Mouse (Mus musculus) MEL (cell line): ENCODE results near the gene Ypel4. TPM values are rescaled to one million over a fixed set of nuclear protein-coding genes. Genes with fewer than 3 reads are reported as not detected.

Source experiments
- DNase-seq: peaks from one replicate; pipeline ENCODE4 v3.0.0; 2011; ENCODE audit warnings: low read depth, low spot score
- H3K27ac ChIP-seq: 2 replicates; pipeline ENCODE4 v1.5.1; 2012; ENCODE audit warnings: low read depth, mild to moderate bottlenecking, control low read depth, low read length, moderate library complexity; ENCODE audit not compliant: control insufficient read depth
- H3K27me3 ChIP-seq, 2 experiments: fragments of 150-350 bp in 1 of 2; sonication (generic) in 1 of 2; 2 replicates each; pipeline ENCODE4 v1.6.1; 2012; ENCODE audit warnings: low read length in 2 of 2, mild to moderate bottlenecking in 2 of 2, improper control_type of control experiment in 1 of 2, moderate library complexity in 1 of 2; ENCODE audit not compliant: insufficient read depth in 2 of 2, control insufficient read depth in 1 of 2
- H3K36me3 ChIP-seq, 2 experiments: 2 replicates each; pipeline ENCODE4 v1.6.1; 2012 to 2014; ENCODE audit warnings: low read length in 2 of 2, improper control_type of control experiment in 1 of 2, inconsistent platforms in 1 of 2, mild to moderate bottlenecking in 1 of 2; ENCODE audit not compliant: insufficient read depth in 2 of 2, control insufficient read depth in 1 of 2
- H3K4me1 ChIP-seq, 2 experiments: fragments of 150-350 bp in 1 of 2; sonication (generic) in 1 of 2; 2 replicates each; pipeline ENCODE4 v1.6.1; 2012; ENCODE audit warnings: low read length in 2 of 2, improper control_type of control experiment in 1 of 2, mild to moderate bottlenecking in 1 of 2; ENCODE audit not compliant: insufficient read depth in 2 of 2, control insufficient read depth in 1 of 2
- H3K4me3 ChIP-seq, 2 experiments: fragments of 150-350 bp in 1 of 2; sonication (generic) in 1 of 2; 2 replicates each; pipeline ENCODE4 v1.5.1; 2012; ENCODE audit warnings: low read depth in 2 of 2, low read length in 2 of 2, mild to moderate bottlenecking in 2 of 2, moderate library complexity in 2 of 2, control low read depth in 1 of 2, improper control_type of control experiment in 1 of 2; ENCODE audit not compliant: control insufficient read depth in 1 of 2, insufficient read depth in 1 of 2
- H3K79me2 ChIP-seq: 2 replicates; pipeline ENCODE4 v1.6.1; 2012; ENCODE audit warnings: mild to moderate bottlenecking, low read length, moderate library complexity; ENCODE audit not compliant: control insufficient read depth, poor library complexity, insufficient read depth
- H3K9ac ChIP-seq: 2 replicates; pipeline ENCODE4 v1.6.1; 2012; ENCODE audit warnings: low read depth, mild to moderate bottlenecking, control low read depth, low read length, moderate library complexity; ENCODE audit not compliant: control insufficient read depth, poor library complexity, severe bottlenecking
- H3K9me3 ChIP-seq: fragments of 150-350 bp; sonication (generic); replicated peaks from 2 replicates; pipeline ENCODE4 v1.6.1; 2012; ENCODE audit warnings: mild to moderate bottlenecking, low read length, improper control_type of control experiment, moderate library complexity; ENCODE audit not compliant: insufficient read depth
- CHD1 ChIP-seq: IDR thresholded peaks from 2 replicates; pipeline ENCODE4 v1.6.1; 2012; ENCODE audit warnings: low read depth, mild to moderate bottlenecking, inconsistent platforms, low read length, improper control_type of control experiment
- E2F4 ChIP-seq: IDR thresholded peaks from 2 replicates; pipeline ENCODE4 v1.6.1; 2011; ENCODE audit warnings: low read depth, low read length, improper control_type of control experiment, borderline replicate concordance
- ELF1 ChIP-seq: IDR thresholded peaks from 2 replicates; pipeline ENCODE4 v1.6.1; 2014; ENCODE audit warnings: low read depth, mild to moderate bottlenecking, inconsistent platforms, low read length, improper control_type of control experiment, moderate library complexity
- GABPA ChIP-seq: IDR thresholded peaks from 2 replicates; pipeline ENCODE4 v1.6.1; 2012; ENCODE audit warnings: low read depth, mild to moderate bottlenecking, inconsistent platforms, low read length, improper control_type of control experiment, moderate library complexity
- KAT2A ChIP-seq: conservative IDR thresholded peaks from 2 replicates; pipeline ENCODE4 v1.6.1; 2012; ENCODE audit warnings: low read depth, low read length, improper control_type of control experiment, inconsistent platforms
- MAFK ChIP-seq: IDR thresholded peaks from 2 replicates; pipeline ENCODE4 v1.6.1; 2011; ENCODE audit warnings: low read depth, mild to moderate bottlenecking, low read length, improper control_type of control experiment, borderline replicate concordance
- MAX ChIP-seq: IDR thresholded peaks from 2 replicates; pipeline ENCODE4 v1.6.1; 2011; ENCODE audit warnings: low read length, improper control_type of control experiment
- MAZ ChIP-seq: IDR thresholded peaks from 2 replicates; pipeline ENCODE4 v1.6.1; 2012; ENCODE audit warnings: low read depth, mild to moderate bottlenecking, inconsistent platforms, low read length, improper control_type of control experiment
- MYB ChIP-seq: IDR thresholded peaks from 2 replicates; pipeline ENCODE4 v1.6.1; 2011; ENCODE audit warnings: mild to moderate bottlenecking, low read depth, low read length, improper control_type of control experiment
- POLR2AphosphoS2 ChIP-seq: IDR thresholded peaks from 2 replicates; pipeline ENCODE4 v1.6.1; 2011; ENCODE audit warnings: low read length, improper control_type of control experiment
- RCOR1 ChIP-seq: IDR thresholded peaks from 2 replicates; pipeline ENCODE4 v1.6.1; 2012; ENCODE audit warnings: low read depth, mild to moderate bottlenecking, inconsistent platforms, low read length, improper control_type of control experiment
- TAL1 ChIP-seq: IDR thresholded peaks from 2 replicates; pipeline ENCODE4 v1.6.1; 2012; ENCODE audit warnings: mild to moderate bottlenecking, inconsistent platforms, low read length, moderate library complexity, mixed read lengths
- TCF12 ChIP-seq: IDR thresholded peaks from 2 replicates; pipeline ENCODE4 v1.6.1; 2014; ENCODE audit warnings: low read depth, mild to moderate bottlenecking, inconsistent platforms, low read length, improper control_type of control experiment, moderate library complexity
- USF1 ChIP-seq: IDR thresholded peaks from 2 replicates; pipeline ENCODE4 v1.6.1; 2014; ENCODE audit warnings: low read depth, mild to moderate bottlenecking, inconsistent platforms, low read length, improper control_type of control experiment, moderate library complexity
- USF2 ChIP-seq, 2 experiments: IDR thresholded peaks; 2 replicates each; pipeline ENCODE4 v1.6.1; 2011 to 2012; ENCODE audit warnings: improper control_type of control experiment in 2 of 2, low read length in 2 of 2, borderline replicate concordance in 1 of 2, inconsistent platforms in 1 of 2, low read depth in 1 of 2, mild to moderate bottlenecking in 1 of 2; ENCODE audit not compliant: insufficient read depth in 1 of 2
- ZKSCAN1 ChIP-seq: IDR thresholded peaks from 2 replicates; pipeline ENCODE4 v1.6.1; 2012; ENCODE audit warnings: low read depth, mild to moderate bottlenecking, inconsistent platforms, low read length, improper control_type of control experiment, moderate library complexity
- polyA plus RNA-seq, 2 experiments: library from polyadenylated mRNA; stranded (reverse) in 1 of 2; unstranded in 1 of 2; fragments of >175 nt in 1 of 2; fragments of >200 nt in 1 of 2; gene quantifications; 2 replicates each; pipeline versions ENCODE4 v1.2.1 to v1.2.4; 2012; ENCODE audit warnings: low replicate concordance in 2 of 2, low read depth in 1 of 2; ENCODE audit not compliant: insufficient read length in 2 of 2, insufficient read depth in 1 of 2, missing spikeins in 1 of 2
- total RNA-seq: library from RNA; depleted of rRNA; stranded (reverse); fragments of 300-350 nt; gene quantifications from 2 replicates; pipeline ENCODE4 v1.2.3, GENCODE M21; 2012

Gene Ypel4
- total and polyA plus RNA-seq, 3 experiments = 0.06 TPM; not detected in 2

GRCm38 (mm10) chr2:84736312-84737161, 2.7 kb downstream of the Ypel4 start:
- H3K27me3 ChIP-seq = no peaks in the 10 kb centered on the region
- no peak overlapping the region for H3K9ac ChIP-seq
- no peak overlapping the region for H3K4me3 ChIP-seq
- no peak for DNase-seq
- H3K4me1 ChIP-seq = peaks cover 0 to 10% of the 10 kb centered on the region in 2 experiments; a peak in 1 of 4 replicates
- H3K27ac ChIP-seq = no peak overlapping the region
- no peaks in the 10 kb centered on the region for H3K79me2 ChIP-seq
- no peaks in the 10 kb centered on the region for H3K9me3 ChIP-seq
- H3K36me3 ChIP-seq = no peaks in the 10 kb centered on the region
- no peak for TF ChIP-seq POLR2AphosphoS2
- TF ChIP-seq MYB = no peak
- TF ChIP-seq, all 39 proteins: peak for 0

GRCm38 (mm10) chr2:84737451-84737925, 3.6 kb downstream of the Ypel4 start:
- Histone ChIP-seq H3K27me3 (no peaks in the 10 kb centered on the region), H3K9ac (no peak overlapping the region), H3K4me1 (peaks cover 0 to 10% of the 10 kb centered on the region in 2 experiments; a peak in 1 of 4 replicates), H3K4me3 (no peak overlapping the region), H3K27ac (no peak overlapping the region), H3K9me3 (no peaks in the 10 kb centered on the region), H3K79me2 (no peaks in the 10 kb centered on the region), H3K36me3 (no peaks in the 10 kb centered on the region)
- no peak for DNase-seq
- TF ChIP-seq ZKSCAN1 (no peak), KAT2A (no peak), ELF1 (no peak), USF2 (IDR thresholded peaks at IDR 0.05; ENCODE audit: borderline replicate concordance in 1 of 2, insufficient read depth in 1 of 2, low read depth in 1 of 2, low read length in 2 of 2) (no peak), MAX (no peak), E2F4 (no peak), CHD1 (no peak), GABPA (no peak), USF1 (no peak), MAZ (no peak), TAL1 (no peak), MAFK (no peak), RCOR1 (no peak), TCF12 (no peak)
